Mouse (Mus musculus): ENCODE measurements at regions not wholly inside any gene's neighbourhood (a gene's known extent, or its start where the extent isn't known, plus 50 kb on each side); places are given as distances from the start of the nearest gene placed in this dataset.

DNA sequence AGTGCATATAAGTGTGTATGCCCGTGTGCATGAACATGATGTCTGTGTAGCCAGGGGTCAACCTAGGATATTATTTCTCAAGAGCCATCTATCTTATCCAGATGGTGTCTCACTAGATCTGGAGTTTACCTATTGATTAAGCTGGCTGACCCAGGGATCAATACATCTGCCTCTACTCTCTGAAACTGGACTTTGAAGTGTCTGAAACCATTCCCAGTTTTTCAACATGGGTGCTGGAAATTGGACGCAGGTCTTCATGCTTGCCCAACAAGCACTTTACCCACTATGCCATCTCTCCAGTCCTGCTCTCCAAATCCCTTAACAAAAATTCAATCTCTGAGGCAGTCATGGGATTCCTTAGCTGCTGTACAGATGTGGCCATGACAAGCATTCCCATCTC lies 197.1 kb downstream of the Emx2 start:
- TF ChIP-seq CTCF (IDR thresholded peaks at IDR 0.05; ENCODE audit: low read depth) (no peak), EP300 (optimal IDR thresholded peaks at IDR 0.05) (no peak)

Measured in stomach, postnatal 0 days (tissue).